Mouse (Mus musculus): Measurements from ENCODE around the gene Adam1a. TPM values are rescaled to one million over a fixed set of nuclear protein-coding genes. Genes with fewer than 3 reads are reported as not detected.

The Adam1a gene
- polyA plus RNA-seq, 1 experiment: 0.77 TPM

DNA sequence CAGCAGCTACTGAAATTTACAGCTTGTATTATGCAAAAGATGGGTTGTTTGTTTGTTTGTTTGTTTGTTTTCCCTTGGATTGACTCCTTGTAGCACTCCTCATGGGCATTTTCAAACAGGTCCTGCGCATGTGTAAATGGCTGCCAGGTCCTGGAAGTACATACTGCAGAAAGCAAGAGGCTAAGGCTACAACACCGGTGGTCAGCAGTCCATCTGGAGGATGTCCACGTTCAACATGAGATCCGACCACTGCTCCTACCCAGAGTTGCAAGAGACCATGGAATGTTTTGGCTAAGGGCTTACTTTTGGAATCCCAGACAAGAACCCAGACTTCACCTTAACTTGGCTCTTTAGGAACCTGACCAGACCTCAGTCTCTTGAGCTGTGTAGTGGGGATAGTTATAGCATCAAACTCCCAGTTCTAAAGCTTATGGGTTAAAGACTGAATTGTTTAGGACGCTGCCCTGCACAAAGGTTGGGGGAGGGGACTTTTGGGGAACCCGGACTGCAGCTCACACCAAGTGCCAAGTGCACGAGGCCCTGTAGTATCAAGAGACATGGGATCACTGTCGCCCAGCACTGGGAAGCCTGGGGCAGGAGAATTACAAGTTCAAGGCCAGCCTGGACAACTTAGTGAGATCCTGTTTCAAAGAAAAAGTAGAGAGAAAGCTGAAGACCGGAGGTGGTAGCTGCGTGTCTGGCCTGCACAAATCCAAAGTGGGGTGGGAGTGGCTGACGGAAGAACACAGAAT is 47.0 kb upstream of the Adam1a start:
- Histone ChIP-seq H3K27me3 (ENCODE audit: control insufficient read depth, insufficient read depth, insufficient read length) (no peaks in the 10 kb centered on the region), H3K79me2 (ENCODE audit: control insufficient read depth, insufficient read depth) (no peaks in the 10 kb centered on the region), H3ac (ENCODE audit: control insufficient read depth, insufficient read length) (peak overlapping the region; percentile 88), H3K4me3 (peak overlapping the region; percentile 66), H3K36me3 (ENCODE audit: control insufficient read depth, insufficient read depth) (no peaks in the 10 kb centered on the region), H3K4me2 (ENCODE audit: low read depth) (peak overlapping the region; percentile 98)
- TF ChIP-seq USF1 (IDR thresholded peaks at IDR 0.05; ENCODE audit: low read depth) (no peak), POLR2A (IDR thresholded peaks at IDR 0.05; ENCODE audit: insufficient read length, low read depth) (no peak), E2F4 (IDR thresholded peaks at IDR 0.05; ENCODE audit: insufficient read depth) (no peak), MYOD1 (IDR thresholded peaks at IDR 0.05; ENCODE audit: control insufficient read depth in 1 of 3, insufficient read length in 2 of 3, low read depth in 2 of 3) (no peak), TCF12 (IDR thresholded peaks at IDR 0.05; ENCODE audit: insufficient read depth, poor library complexity, severe bottlenecking) (no peak), MAX (IDR thresholded peaks at IDR 0.05; ENCODE audit: low read depth) (no peak), SRF (IDR thresholded peaks at IDR 0.05; ENCODE audit: control insufficient read depth, insufficient read length, low read depth) (no peak), TCF3 (IDR thresholded peaks at IDR 0.05; ENCODE audit: insufficient read length, low read depth) (no peak), POLR2AphosphoS2 (IDR thresholded peaks at IDR 0.05; ENCODE audit: insufficient read length, low read depth) (no peak), MYOG (IDR thresholded peaks at IDR 0.05; ENCODE audit: control insufficient read depth in 1 of 3, insufficient read depth in 1 of 3, insufficient read length in 2 of 3, low read depth in 2 of 3) (no peak), REST (IDR thresholded peaks at IDR 0.05; ENCODE audit: insufficient read depth, insufficient read length) (no peak), CEBPB (IDR thresholded peaks at IDR 0.05; ENCODE audit: insufficient read depth, poor library complexity, severe bottlenecking) (no peak)

DNA sequence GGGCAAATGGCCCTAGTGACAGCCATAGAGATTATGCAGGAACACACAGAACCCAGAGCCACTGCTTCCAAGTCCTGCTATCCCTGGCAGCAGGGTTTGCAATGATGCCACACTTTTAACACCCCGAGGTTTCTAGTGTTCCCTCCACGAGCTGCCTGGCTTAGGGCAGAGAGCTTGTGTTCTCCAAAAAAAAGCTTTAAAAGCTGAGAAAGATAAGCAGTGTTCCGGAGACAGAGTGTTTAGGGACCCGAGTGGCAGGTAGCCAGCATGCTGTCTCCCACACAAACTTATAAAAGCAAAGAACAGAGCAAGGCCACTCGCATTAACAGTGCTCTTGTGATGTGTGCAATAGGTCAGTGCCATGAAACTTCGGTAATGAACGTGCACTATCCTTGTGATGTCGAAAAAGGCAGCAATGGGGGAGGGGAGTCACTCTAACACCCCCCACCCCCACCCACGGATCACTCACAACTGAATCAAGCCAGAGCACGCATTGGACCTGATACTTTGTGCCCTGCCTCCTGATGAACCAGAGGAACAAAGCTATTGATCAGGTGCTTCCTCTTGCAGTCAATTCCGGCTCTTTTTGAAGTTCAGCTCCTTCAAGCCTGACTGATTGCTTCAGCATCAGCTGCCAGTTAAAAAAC is 46.3 kb upstream of the Adam1a start:
- H3K4me3 ChIP-seq: no peak overlapping the region

DNA sequence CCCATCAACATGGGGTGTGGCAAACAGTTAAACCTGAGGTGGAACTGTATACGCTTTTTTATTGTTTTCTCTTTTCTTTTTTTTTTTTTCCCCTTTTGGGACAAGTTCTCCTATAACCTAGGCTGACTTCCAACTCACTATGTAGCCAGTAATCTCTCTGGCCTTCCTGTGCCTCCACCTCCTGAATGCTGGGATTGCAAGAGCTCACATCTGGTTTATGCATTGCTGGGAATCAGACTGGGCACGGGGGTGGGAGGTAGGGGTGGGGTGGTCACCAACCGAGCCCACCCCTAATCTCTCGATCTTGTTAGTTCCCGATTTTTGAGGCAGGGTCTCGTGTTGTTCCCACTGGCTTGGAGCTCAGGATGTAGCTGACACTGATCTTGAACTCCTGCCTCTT is 44.6 kb upstream of the Adam1a start:
- Histone ChIP-seq H3K27me3 (ENCODE audit: control insufficient read depth, insufficient read depth, insufficient read length) (no peaks in the 10 kb centered on the region), H3K79me2 (ENCODE audit: control insufficient read depth, insufficient read depth) (no peaks in the 10 kb centered on the region), H3K36me3 (ENCODE audit: control insufficient read depth, insufficient read depth) (no peaks in the 10 kb centered on the region), H3ac (ENCODE audit: control insufficient read depth, insufficient read length) (no peak overlapping the region), H3K4me2 (ENCODE audit: low read depth) (no peak overlapping the region), H3K4me3 (no peak overlapping the region)
- TF ChIP-seq REST (IDR thresholded peaks at IDR 0.05; ENCODE audit: insufficient read depth, insufficient read length) (no peak), CEBPB (IDR thresholded peaks at IDR 0.05; ENCODE audit: insufficient read depth, poor library complexity, severe bottlenecking) (no peak), MYOD1 (IDR thresholded peaks at IDR 0.05; ENCODE audit: control insufficient read depth in 1 of 3, insufficient read length in 2 of 3, low read depth in 2 of 3) (no peak), POLR2A (IDR thresholded peaks at IDR 0.05; ENCODE audit: insufficient read length, low read depth) (no peak), E2F4 (IDR thresholded peaks at IDR 0.05; ENCODE audit: insufficient read depth) (no peak), USF1 (IDR thresholded peaks at IDR 0.05; ENCODE audit: low read depth) (no peak), MAX (IDR thresholded peaks at IDR 0.05; ENCODE audit: low read depth) (no peak), MYOG (IDR thresholded peaks at IDR 0.05; ENCODE audit: control insufficient read depth in 1 of 3, insufficient read depth in 1 of 3, insufficient read length in 2 of 3, low read depth in 2 of 3) (no peak), TCF12 (IDR thresholded peaks at IDR 0.05; ENCODE audit: insufficient read depth, poor library complexity, severe bottlenecking) (no peak), TCF3 (IDR thresholded peaks at IDR 0.05; ENCODE audit: insufficient read length, low read depth) (no peak), SRF (IDR thresholded peaks at IDR 0.05; ENCODE audit: control insufficient read depth, insufficient read length, low read depth) (no peak), POLR2AphosphoS2 (IDR thresholded peaks at IDR 0.05; ENCODE audit: insufficient read length, low read depth) (no peak)

More for the DNA sequence above, 46.3 kb upstream of the Adam1a start:
- no peaks in the 10 kb centered on the region for H3K79me2 ChIP-seq (ENCODE audit: control insufficient read depth, insufficient read depth)
- no peak overlapping the region for H3ac ChIP-seq (ENCODE audit: control insufficient read depth, insufficient read length)
- H3K36me3 ChIP-seq (ENCODE audit: control insufficient read depth, insufficient read depth): no peaks in the 10 kb centered on the region
- no peaks in the 10 kb centered on the region for H3K27me3 ChIP-seq (ENCODE audit: control insufficient read depth, insufficient read depth, insufficient read length)
- H3K4me2 ChIP-seq (ENCODE audit: low read depth): peak overlapping the region; percentile 98
- no peak for TF ChIP-seq E2F4 (IDR thresholded peaks at IDR 0.05; ENCODE audit: insufficient read depth)
- no peak for TF ChIP-seq TCF12 (IDR thresholded peaks at IDR 0.05; ENCODE audit: insufficient read depth, poor library complexity, severe bottlenecking)
- no peak for TF ChIP-seq MYOG (IDR thresholded peaks at IDR 0.05; ENCODE audit: control insufficient read depth in 1 of 3, insufficient read depth in 1 of 3, insufficient read length in 2 of 3, low read depth in 2 of 3)
- no peak for TF ChIP-seq MYOD1 (IDR thresholded peaks at IDR 0.05; ENCODE audit: control insufficient read depth in 1 of 3, insufficient read length in 2 of 3, low read depth in 2 of 3)
- no peak for TF ChIP-seq MAX (IDR thresholded peaks at IDR 0.05; ENCODE audit: low read depth)
- no peak for TF ChIP-seq POLR2AphosphoS2 (IDR thresholded peaks at IDR 0.05; ENCODE audit: insufficient read length, low read depth)
- TF ChIP-seq CEBPB (IDR thresholded peaks at IDR 0.05; ENCODE audit: insufficient read depth, poor library complexity, severe bottlenecking): no peak
- no peak for TF ChIP-seq USF1 (IDR thresholded peaks at IDR 0.05; ENCODE audit: low read depth)
- TF ChIP-seq POLR2A (IDR thresholded peaks at IDR 0.05; ENCODE audit: insufficient read length, low read depth): no peak
- TF ChIP-seq REST (IDR thresholded peaks at IDR 0.05; ENCODE audit: insufficient read depth, insufficient read length): no peak
- TF ChIP-seq SRF (IDR thresholded peaks at IDR 0.05; ENCODE audit: control insufficient read depth, insufficient read length, low read depth): no peak
- no peak for TF ChIP-seq TCF3 (IDR thresholded peaks at IDR 0.05; ENCODE audit: insufficient read length, low read depth)

DNA sequence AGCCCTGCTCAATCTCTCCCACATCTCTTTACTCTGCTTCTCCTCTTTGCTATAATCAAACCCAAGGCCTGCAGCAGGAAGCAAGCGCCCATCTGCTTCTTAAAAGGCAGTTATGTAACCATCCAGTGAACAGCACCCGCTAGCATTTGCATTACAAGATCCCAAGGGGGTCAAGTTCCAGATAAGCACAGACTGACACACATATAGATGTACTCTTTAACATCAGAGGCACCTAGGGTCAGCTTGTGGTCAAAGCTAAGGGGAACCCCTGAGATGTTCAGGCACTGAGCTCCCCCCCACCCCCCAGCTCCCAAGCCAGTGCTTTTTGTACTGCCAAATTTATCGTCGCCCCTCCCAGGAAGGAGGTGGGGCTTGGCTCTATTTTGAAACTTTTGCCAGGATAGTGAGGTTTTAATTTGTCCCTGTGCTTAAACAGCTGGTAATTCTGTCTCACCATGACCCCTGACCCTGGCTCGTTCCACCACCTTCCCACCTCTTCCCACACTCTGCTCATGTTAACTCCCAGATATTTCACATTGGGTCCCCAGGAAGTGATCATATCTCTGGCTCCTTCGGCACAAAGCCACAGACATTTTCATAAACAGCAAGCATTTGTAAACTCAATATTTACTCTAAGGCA is 41.2 kb upstream of the Adam1a start:
- no peaks in the 10 kb centered on the region for H3K36me3 ChIP-seq (ENCODE audit: control insufficient read depth, insufficient read depth)
- H3K4me3 ChIP-seq: no peak overlapping the region
- TF ChIP-seq TCF3 (IDR thresholded peaks at IDR 0.05; ENCODE audit: insufficient read length, low read depth) (no peak), TCF12 (IDR thresholded peaks at IDR 0.05; ENCODE audit: insufficient read depth, poor library complexity, severe bottlenecking) (no peak), USF1 (IDR thresholded peaks at IDR 0.05; ENCODE audit: low read depth) (no peak), REST (IDR thresholded peaks at IDR 0.05; ENCODE audit: insufficient read depth, insufficient read length) (no peak), MYOG (IDR thresholded peaks at IDR 0.05; ENCODE audit: control insufficient read depth in 1 of 3, insufficient read depth in 1 of 3, insufficient read length in 2 of 3, low read depth in 2 of 3) (peak in 1 of 3 experiments; percentile 13), POLR2A (IDR thresholded peaks at IDR 0.05; ENCODE audit: insufficient read length, low read depth) (no peak), SRF (IDR thresholded peaks at IDR 0.05; ENCODE audit: control insufficient read depth, insufficient read length, low read depth) (no peak), MAX (IDR thresholded peaks at IDR 0.05; ENCODE audit: low read depth) (no peak), POLR2AphosphoS2 (IDR thresholded peaks at IDR 0.05; ENCODE audit: insufficient read length, low read depth) (no peak), CEBPB (IDR thresholded peaks at IDR 0.05; ENCODE audit: insufficient read depth, poor library complexity, severe bottlenecking) (no peak), MYOD1 (IDR thresholded peaks at IDR 0.05; ENCODE audit: control insufficient read depth in 1 of 3, insufficient read length in 2 of 3, low read depth in 2 of 3) (peak in 1 of 3 experiments; percentile 46), E2F4 (IDR thresholded peaks at IDR 0.05; ENCODE audit: insufficient read depth) (no peak)
- no peaks in the 10 kb centered on the region for H3K27me3 ChIP-seq (ENCODE audit: control insufficient read depth, insufficient read depth, insufficient read length)
- peak overlapping the region; percentile 52 for H3K4me2 ChIP-seq (ENCODE audit: low read depth)
- no peaks in the 10 kb centered on the region for H3K79me2 ChIP-seq (ENCODE audit: control insufficient read depth, insufficient read depth)
- no peak overlapping the region for H3ac ChIP-seq (ENCODE audit: control insufficient read depth, insufficient read length)
